ENCODE assay signal across 9 mouse cellular contexts in the genomic region with DNA sequence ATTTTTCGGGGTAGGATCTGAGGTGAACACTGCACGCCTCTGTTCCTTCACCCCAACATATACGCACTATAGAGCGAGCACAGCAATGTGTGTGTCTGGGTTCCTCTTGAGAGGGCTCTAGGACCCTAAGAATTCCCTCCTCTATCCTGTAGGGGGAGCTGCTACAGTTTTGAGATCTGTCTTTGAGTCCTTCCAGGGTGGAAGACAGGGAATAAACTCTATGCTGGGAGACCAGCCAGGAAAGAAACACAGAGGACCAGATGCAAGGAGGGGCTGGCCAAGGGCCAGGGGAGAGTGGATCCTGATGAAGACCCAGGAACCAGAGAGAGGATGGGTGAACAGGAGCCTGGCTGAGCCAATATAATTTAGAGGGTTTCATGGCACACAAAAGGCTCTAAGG. TPM values are rescaled to one million over a fixed set of nuclear protein-coding genes. Genes with fewer than 3 reads are reported as not detected.
A peak's percentile ranks its signal among the peaks of the same experiment; 100 is the strongest.
DNase-seq lines count a peak whose midpoint lies in the region; ATAC-seq and TF ChIP-seq lines count a peak whose summit lies in the region.
"Had no signal": no experiment of that assay in that cellular context is flagged by ENCODE, and none has a peak within 500 bp of the region (broad histone marks: within the 10 kb centered on the region; RNA-seq: fewer than 3 reads in every experiment).

No protein-coding gene starts in this region.

- dilution Hi-C loops in CH12.LX (cut with MboI; ENCODE audit: extremely low pct_ligation_motif_present, extremely low pct_unique_long_range_greater_than_20kb, low sequenced_read_pairs) = no loop called here

- H3K9ac ChIP-seq in heart, postnatal 0 days (replicated peaks; ENCODE audit: low read depth, low read length) = no peak overlapping the region
- H3K9ac ChIP-seq in heart, embryonic 11.5 days (ENCODE audit: low read depth, low read length) = no peak overlapping the region
- H3K9ac ChIP-seq in CH12.LX (ENCODE audit: insufficient read depth, low read depth) = no peak overlapping the region

- H3K27ac ChIP-seq in heart, postnatal 0 days (ENCODE audit: low read depth) = no peak overlapping the region
- no peak overlapping the region for H3K27ac ChIP-seq in heart, embryonic 11.5 days (ENCODE audit: low read depth, low read length)
- no peak overlapping the region for H3K27ac ChIP-seq in CH12.LX (ENCODE audit: insufficient read depth, low read depth)

- in situ Hi-C loops in CH12.LX (cut with MboI; ENCODE audit: low pct_ligation_motif_present, low pct_unique_long_range_greater_than_20kb, low sequenced_read_pairs) = no loop called here

- H3K36me3 ChIP-seq in heart, postnatal 0 days (replicated peaks; ENCODE audit: control insufficient read depth, insufficient read depth, low read length) = no peaks in the 10 kb centered on the region
- no peaks in the 10 kb centered on the region for H3K36me3 ChIP-seq in heart, embryonic 11.5 days (ENCODE audit: control insufficient read depth, insufficient read depth, low read length)
- H3K36me3 ChIP-seq in CH12.LX (replicated peaks in 1 of 2; ENCODE audit: control insufficient read depth in 1 of 2, insufficient read depth in 1 of 2, low read length in 1 of 2) = no peaks in the 10 kb centered on the region

- peak; percentile 30 for DNase-seq in heart, postnatal 0 days (ENCODE audit: low spot score)
- DNase-seq in 3134 (ENCODE audit: extremely low read depth, insufficient read length, low spot score) = peak; percentile 32
- DNase-seq in CH12.LX (ENCODE audit: extremely low read depth) = no peak
- peak; percentile 63 for DNase-seq in kidney, adult 9 months
- no peak for DNase-seq in adrenal gland, adult 8-10 months

- no peaks in the 10 kb centered on the region for H3K79me2 ChIP-seq in CH12.LX (replicated peaks; ENCODE audit: control insufficient read depth, extremely low read depth, insufficient read depth, poor library complexity, severe bottlenecking)

- H3K9me3 ChIP-seq in heart, postnatal 0 days (replicated peaks; ENCODE audit: control insufficient read depth, low read length) = no peaks in the 10 kb centered on the region
- H3K9me3 ChIP-seq in heart, embryonic 11.5 days (replicated peaks; ENCODE audit: control insufficient read depth, low read length) = no peaks in the 10 kb centered on the region
- no peaks in the 10 kb centered on the region for H3K9me3 ChIP-seq in CH12.LX (replicated peaks; ENCODE audit: low read length)

- no peaks in the 10 kb centered on the region for H3K27me3 ChIP-seq in heart, postnatal 0 days (ENCODE audit: control insufficient read depth, insufficient read depth, low read length)
- no peaks in the 10 kb centered on the region for H3K27me3 ChIP-seq in heart, embryonic 11.5 days (ENCODE audit: control insufficient read depth, insufficient read depth, low read length)
- H3K27me3 ChIP-seq in CH12.LX (replicated peaks) = no peaks in the 10 kb centered on the region

- peak; percentile 56 for TF ChIP-seq CTCF in heart, postnatal 0 days (IDR thresholded peaks at IDR 0.05; ENCODE audit: low read depth)
- peak; percentile 19 to 46; a peak in 2 of 4 replicates for TF ChIP-seq CTCF in CH12.LX (conservative IDR thresholded peaks at IDR 0.05 in 1 of 2, IDR thresholded peaks at IDR 0.05 in 1 of 2; ENCODE audit: low read depth in 2 of 2, low read length in 2 of 2)

- no peak for TF ChIP-seq POLR2A in CH12.LX (IDR thresholded peaks at IDR 0.05; ENCODE audit: low read depth, low read length)

- TF ChIP-seq EP300 in heart, postnatal 0 days (IDR thresholded peaks at IDR 0.05; ENCODE audit: low read depth) = no peak
- TF ChIP-seq EP300 in CH12.LX (IDR thresholded peaks at IDR 0.05; ENCODE audit: low read length) = no peak

- ATAC-seq in heart, postnatal 0 days (ENCODE audit: insufficient read depth, low read depth) = 0 out of 2 replicates have a peak, but pooled peaks have one; percentile 50
- ATAC-seq in heart, embryonic 11.5 days (replicated peaks; ENCODE audit: insufficient number of reproducible peaks, low FRiP score, low TSS enrichment) = no peak; the same call in 1 of the 2 replicates
- ATAC-seq in CD4-positive, CD25-positive, alpha-beta regulatory T cell, adult 4 months = no peak
- ATAC-seq in erythroblast, adult 5-6 weeks (replicated peaks; ENCODE audit: low FRiP score, poor library complexity, severe bottlenecking) = no peak

- no peak overlapping the region for H3K4me2 ChIP-seq in heart, postnatal 0 days (ENCODE audit: low read depth, low read length)
- H3K4me2 ChIP-seq in heart, embryonic 11.5 days = no peak overlapping the region
- H3K4me2 ChIP-seq in CH12.LX (ENCODE audit: insufficient read depth, low read depth, poor library complexity, severe bottlenecking) = no peak overlapping the region

- H3K4me1 ChIP-seq in heart, postnatal 0 days (ENCODE audit: control insufficient read depth, insufficient read depth) = no peaks in the 10 kb centered on the region
- no peaks in the 10 kb centered on the region for H3K4me1 ChIP-seq in heart, embryonic 11.5 days (ENCODE audit: control insufficient read depth, insufficient read depth, low read length)
- no peaks in the 10 kb centered on the region for H3K4me1 ChIP-seq in CH12.LX (ENCODE audit: control insufficient read depth in 1 of 2, insufficient read depth in 2 of 2)

- no peak overlapping the region for H3K4me3 ChIP-seq in heart, postnatal 0 days (ENCODE audit: low read depth, low read length)
- no peak overlapping the region for H3K4me3 ChIP-seq in heart, embryonic 11.5 days (ENCODE audit: low read depth, low read length)
- H3K4me3 ChIP-seq in CH12.LX (replicated peaks in 1 of 3; ENCODE audit: low read depth in 2 of 3, low read length in 2 of 3, poor library complexity in 1 of 3) = no peak overlapping the region

- 73% methylated on average over 4 of the region's 4 CpGs for WGBS in heart, postnatal 0 days
- 75% methylated on average over 4 of the region's 4 CpGs for WGBS in heart, embryonic 11.5 days (ENCODE audit: insufficient replicate concordance)

- no peak; the same call in none of the 2 replicates for TF ChIP-seq RAD21 in CH12.LX (IDR thresholded peaks at IDR 0.05; ENCODE audit: low read depth, low read length)

TF ChIP-seq in CH12.LX, 34 proteins besides CTCF, POLR2A, EP300 and RAD21:
- TF ChIP-seq MAX (IDR thresholded peaks at IDR 0.05; ENCODE audit: low read length) = no peak
- TF ChIP-seq SMC3 (IDR thresholded peaks at IDR 0.05; ENCODE audit: low read depth, low read length) = no peak
- TF ChIP-seq SIN3A (IDR thresholded peaks at IDR 0.05; ENCODE audit: low read length) = no peak
- no peak for TF ChIP-seq ZNF384 (IDR thresholded peaks at IDR 0.05; ENCODE audit: low read depth, low read length)
- no peak for TF ChIP-seq MAZ (IDR thresholded peaks at IDR 0.05; ENCODE audit: low read depth, low read length)
- no peak for TF ChIP-seq UBTF (IDR thresholded peaks at IDR 0.05; ENCODE audit: low read depth, low read length)
- no peak for TF ChIP-seq ZC3H11A (IDR thresholded peaks at IDR 0.05; ENCODE audit: low read depth, low read length)
- no peak for TF ChIP-seq JUN (IDR thresholded peaks at IDR 0.05; ENCODE audit: insufficient read depth, low read depth, low read length)
- no peak for TF ChIP-seq CHD1 (IDR thresholded peaks at IDR 0.05; ENCODE audit: low read depth, low read length)
- no peak for TF ChIP-seq E2F4 (IDR thresholded peaks at IDR 0.05; ENCODE audit: insufficient replicate concordance, low read depth, low read length)
- TF ChIP-seq USF1 (IDR thresholded peaks at IDR 0.05; ENCODE audit: low read depth, low read length) = no peak
- no peak for TF ChIP-seq NELFE (IDR thresholded peaks at IDR 0.05; ENCODE audit: low read depth, low read length)

RNA-seq across cellular contexts. Expression of a gene that starts 40.5 kb away (rescaled TPM):
- total RNA-seq in heart, postnatal 0 days (2014; rRNA removed; ENCODE audit: low replicate concordance) = not detected in 2 replicates
- not detected in 2 replicates for polyA plus RNA-seq in heart, postnatal 0 days (2015; fragmentation: Nextera tagmentation; extraction: Ambion mirVana)
- polyA plus RNA-seq in heart, embryonic 11.5 days (2014; fragmentation: Nextera tagmentation; extraction: Ambion mirVana) = 0.16 and 0.23 TPM in 2 replicates
- not detected in 2 replicates for total RNA-seq in CH12.LX (2012; rRNA removed)
- not detected in 2 replicates for total RNA-seq in CH12.LX (2014; rRNA removed)
- polyA plus RNA-seq in CH12.LX (2012; ENCODE audit: insufficient read length, low read depth) = not detected in 2 replicates
- polyA plus RNA-seq in CD4-positive, CD25-positive, alpha-beta regulatory T cell, adult 4 months (2017; shearing (Covaris generic)) = not detected
- total RNA-seq in adrenal gland, adult 8-10 months (2022) = not detected
- not detected in 2 replicates for total RNA-seq in erythroblast, adult 5-6 weeks (2015; ENCODE audit: low replicate concordance)
- total RNA-seq in erythroblast, adult 5-6 weeks (2017; ENCODE audit: low replicate concordance) = not detected in 2 replicates
- total RNA-seq: gastrocnemius, postnatal 4 days had no signal

Comparison
In these comparisons a context has a peak if more than half of its experiments do, and no peak if none do; other contexts are left out.
1. DNase-seq: peak in heart, postnatal 0 days (single experiment), 3134 (single experiment) and kidney, adult 9 months (single experiment); none in CH12.LX (single experiment) and adrenal gland, adult 8-10 months (single experiment).